Mouse (Mus musculus) C2C12 (cell line): ENCODE measurements around the gene Slc25a41.

Experiments
- MAX ChIP-seq: IDR thresholded peaks from one replicate; pipeline ENCODE4 v1.6.1; 2011; ENCODE audit warnings: mild to moderate bottlenecking, control low read depth
- MYOG ChIP-seq: IDR thresholded peaks from one replicate; pipeline ENCODE4 v1.6.1; 2011; ENCODE audit not compliant: control insufficient read depth, insufficient read length; ENCODE audit errors: extremely low read depth
- USF1 ChIP-seq: IDR thresholded peaks from one replicate; pipeline ENCODE4 v1.6.1; 2011; ENCODE audit warnings: low read depth, mild to moderate bottlenecking, control low read depth, moderate library complexity

DNA sequence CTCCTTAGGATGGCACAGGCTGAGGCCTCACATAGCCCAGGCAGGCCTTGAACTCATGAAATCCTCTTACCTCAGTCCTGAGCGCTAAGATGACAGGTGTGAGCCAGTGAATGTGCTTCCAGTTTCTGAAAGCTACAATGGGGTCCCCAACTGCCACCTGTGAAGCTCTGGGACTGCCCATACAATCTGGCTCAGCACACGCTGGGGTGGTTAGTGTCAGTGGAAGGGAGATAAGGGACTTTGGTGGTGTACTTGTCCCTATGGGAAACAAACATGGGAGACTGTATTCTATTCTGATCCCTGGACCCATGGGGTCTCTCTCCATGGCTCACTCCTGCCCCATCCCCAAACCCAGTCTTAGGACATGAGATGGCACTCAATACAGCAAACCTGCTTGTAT is 21.8 kb downstream of the Slc25a41 start:
- TF ChIP-seq MYOG: no peak
- TF ChIP-seq USF1: no peak
- no peak for TF ChIP-seq MAX
